Mouse (Mus musculus): ENCODE measurements around the gene Ankrd22. TPM values are rescaled to one million over a fixed set of nuclear protein-coding genes. Genes with fewer than 3 reads are reported as not detected.
"Not testable (repeated sequence)": the region's sequence is repeated elsewhere in the genome, so short reads cannot be mapped to it uniquely, and the experiment has no call there.

The Ankrd22 gene
- not detected in 2 replicates for polyA plus RNA-seq (2015; fragmentation: Nextera tagmentation; extraction: Ambion mirVana)

DNA sequence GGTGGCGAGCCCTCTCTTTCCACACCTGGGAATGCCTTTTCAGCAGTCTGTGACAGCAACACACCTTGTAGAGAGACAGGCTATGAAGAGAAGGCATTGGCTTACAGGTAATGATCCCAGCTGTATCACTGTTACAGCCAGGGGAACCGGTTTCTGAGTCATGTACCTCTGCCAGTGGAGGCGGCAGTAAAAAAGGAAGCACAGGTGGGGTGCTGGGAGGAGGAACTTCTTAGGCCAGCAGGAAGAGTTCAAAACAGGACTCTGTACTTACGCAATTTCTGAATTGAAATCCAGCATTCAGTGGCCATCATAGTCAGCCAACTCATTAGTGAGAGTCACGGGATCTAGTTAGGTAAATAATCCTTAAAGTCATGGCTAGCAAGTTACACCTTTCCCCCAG is at the start of gene Ankrd22:
Gene Ankrd22 (minus strand): TSS at position 163 of the 400 bp plus-strand sequence.
- Histone ChIP-seq H3K27me3 (no peaks in the 10 kb centered on the region), H3K9me3 (replicated peaks) (no peaks in the 10 kb centered on the region), H3K9ac (no peak within 1 kb of the TSS), H3K4me2 (no peak within 1 kb of the TSS), H3K27ac (no peak within 1 kb of the TSS), H3K4me1 (no peaks in the 10 kb centered on the region), H3K36me3 (ENCODE audit: poor library complexity, severe bottlenecking) (no peaks in the 10 kb centered on the region), H3K4me3 (no peak within 1 kb of the TSS)
- WGBS = 82% methylated on average over 5 of the region's 5 CpGs
- ATAC-seq = no peak

DNA sequence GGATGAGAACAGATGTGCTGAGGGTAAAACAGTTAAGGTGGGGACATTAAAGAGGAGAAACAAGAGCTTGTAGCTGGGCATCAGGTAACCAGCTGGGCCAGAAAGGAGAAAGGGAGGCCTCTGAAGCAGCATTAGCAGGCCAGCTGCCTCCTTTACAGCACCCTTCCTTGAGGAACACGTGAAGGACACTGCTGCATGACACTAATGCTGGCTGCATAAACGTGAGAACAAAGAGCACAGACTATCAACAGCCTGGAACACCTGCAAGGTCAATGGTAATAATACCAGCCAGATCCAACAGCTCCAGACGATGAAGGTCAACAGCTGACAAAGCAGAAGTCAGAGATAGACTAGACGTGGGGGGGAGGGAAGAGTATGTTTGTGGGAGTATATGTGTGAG is 48.3 kb upstream of the Ankrd22 start:
- H3K9ac ChIP-seq = no peak overlapping the region
- no peak overlapping the region for H3K4me2 ChIP-seq
- no peak overlapping the region for H3K27ac ChIP-seq
- 57% methylated on average over 4 of the region's 4 CpGs for WGBS
- H3K4me3 ChIP-seq = no peak overlapping the region
- no peak for ATAC-seq
- H3K4me1 ChIP-seq = no peaks in the 10 kb centered on the region
- H3K9me3 ChIP-seq (replicated peaks) = no peaks in the 10 kb centered on the region
- H3K27me3 ChIP-seq = no peaks in the 10 kb centered on the region
- H3K36me3 ChIP-seq (ENCODE audit: poor library complexity, severe bottlenecking) = no peaks in the 10 kb centered on the region

- Histone ChIP-seq H3K4me2 (no peak overlapping the region), H3K4me1 (no peaks in the 10 kb centered on the region), H3K36me3 (ENCODE audit: poor library complexity, severe bottlenecking) (no peaks in the 10 kb centered on the region), H3K9me3 (replicated peaks) (no peaks in the 10 kb centered on the region), H3K9ac (no peak overlapping the region), H3K4me3 (no peak overlapping the region), H3K27ac (no peak overlapping the region), H3K27me3 (no peaks in the 10 kb centered on the region)
- ATAC-seq = no peak
Observed at GRCm38 (mm10) chr19:34213251-34213645, 47.4 kb upstream of the Ankrd22 start.

DNA sequence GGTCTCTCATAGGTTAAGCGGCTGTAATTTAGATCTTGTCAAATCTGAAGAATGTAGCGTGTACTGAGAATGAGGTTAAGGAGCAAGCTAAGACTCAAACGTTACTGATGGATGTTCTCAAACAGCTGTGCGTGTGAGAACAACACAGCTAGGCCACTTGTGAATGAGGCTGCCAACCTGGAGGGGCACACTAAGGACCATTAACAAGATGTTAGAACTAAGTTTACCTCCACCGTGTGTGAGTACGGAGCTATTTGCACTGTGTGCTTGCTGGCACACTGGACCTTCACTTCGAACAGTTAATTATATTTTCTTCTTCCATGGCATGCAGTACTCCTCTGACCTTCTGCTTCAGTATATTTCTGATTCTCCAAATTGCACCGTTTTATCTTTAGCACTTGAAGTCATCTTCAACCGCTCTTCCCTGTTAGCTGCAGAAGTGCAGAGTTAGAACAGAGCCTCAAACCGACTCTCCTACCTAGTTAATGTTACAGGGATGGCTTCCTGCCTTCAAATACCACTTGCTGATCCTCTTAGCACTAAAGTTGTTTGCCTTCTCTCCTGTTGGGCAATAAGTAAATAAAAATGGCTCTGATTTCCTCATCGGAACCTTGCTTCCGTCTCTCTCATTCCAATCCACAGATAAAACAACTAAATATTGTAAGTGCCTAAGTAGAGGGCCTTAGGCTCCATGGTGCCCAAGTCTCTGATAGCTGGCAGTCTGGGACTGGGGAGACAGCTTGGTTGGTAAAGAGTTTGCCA is 46.8 kb upstream of the Ankrd22 start:
- H3K4me3 ChIP-seq = no peak overlapping the region
- H3K4me2 ChIP-seq = no peak overlapping the region
- H3K27ac ChIP-seq = no peak overlapping the region
- H3K36me3 ChIP-seq (ENCODE audit: poor library complexity, severe bottlenecking) = no peaks in the 10 kb centered on the region
- WGBS = 95% methylated on average over 12 of the region's 12 CpGs
- no peak overlapping the region for H3K9ac ChIP-seq
- H3K4me1 ChIP-seq = no peaks in the 10 kb centered on the region
- no peaks in the 10 kb centered on the region for H3K27me3 ChIP-seq
- no peaks in the 10 kb centered on the region for H3K9me3 ChIP-seq (replicated peaks)
- ATAC-seq = no peak

GRCm38 (mm10) chr19:34210841-34211240 is 45.0 kb upstream of the Ankrd22 start:
- Histone ChIP-seq H3K36me3 (ENCODE audit: poor library complexity, severe bottlenecking) (no peaks in the 10 kb centered on the region), H3K4me3 (no peak overlapping the region), H3K9me3 (replicated peaks) (no peaks in the 10 kb centered on the region), H3K4me2 (no peak overlapping the region), H3K9ac (no peak overlapping the region), H3K4me1 (no peaks in the 10 kb centered on the region), H3K27me3 (no peaks in the 10 kb centered on the region), H3K27ac (no peak overlapping the region)
- 65% methylated on average over 2 of the region's 2 CpGs for WGBS
- ATAC-seq = no peak

GRCm38 (mm10) chr19:34209930-34210581 is 44.2 kb upstream of the Ankrd22 start:
- Histone ChIP-seq H3K4me2 (no peak overlapping the region), H3K4me1 (no peaks in the 10 kb centered on the region), H3K27me3 (no peaks in the 10 kb centered on the region), H3K27ac (no peak overlapping the region), H3K4me3 (no peak overlapping the region), H3K36me3 (ENCODE audit: poor library complexity, severe bottlenecking) (no peaks in the 10 kb centered on the region), H3K9me3 (replicated peaks) (no peaks in the 10 kb centered on the region), H3K9ac (no peak overlapping the region)
- no peak for ATAC-seq
- 87% methylated on average over 8 of the region's 8 CpGs for WGBS

DNA sequence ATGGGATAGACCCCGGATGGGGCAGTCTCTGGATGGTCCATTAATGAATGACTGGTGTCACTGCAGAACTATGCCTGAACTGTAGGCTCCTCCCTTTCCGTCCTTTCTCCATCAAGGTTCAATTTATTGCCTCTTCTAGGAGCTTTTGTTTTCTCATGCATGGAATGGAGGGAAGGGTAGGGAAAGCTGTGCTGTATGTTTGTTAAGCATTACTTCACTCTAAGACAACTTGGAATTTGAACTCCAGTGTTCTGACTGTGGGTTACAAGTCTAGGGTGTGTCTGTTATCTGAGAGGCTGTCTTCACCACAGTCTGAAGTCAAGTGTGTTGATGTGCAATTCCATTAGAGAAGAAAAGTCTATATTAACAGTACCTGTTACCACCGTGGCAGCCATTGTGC is 43.2 kb upstream of the Ankrd22 start:
- no peak overlapping the region for H3K27ac ChIP-seq
- ATAC-seq = no peak
- no peaks in the 10 kb centered on the region for H3K27me3 ChIP-seq
- 88% methylated on average over 3 of the region's 3 CpGs for WGBS
- no peak overlapping the region for H3K9ac ChIP-seq
- no peaks in the 10 kb centered on the region for H3K36me3 ChIP-seq (ENCODE audit: poor library complexity, severe bottlenecking)
- H3K4me3 ChIP-seq = no peak overlapping the region
- H3K9me3 ChIP-seq (replicated peaks) = no peaks in the 10 kb centered on the region
- no peaks in the 10 kb centered on the region for H3K4me1 ChIP-seq
- H3K4me2 ChIP-seq = no peak overlapping the region

DNA sequence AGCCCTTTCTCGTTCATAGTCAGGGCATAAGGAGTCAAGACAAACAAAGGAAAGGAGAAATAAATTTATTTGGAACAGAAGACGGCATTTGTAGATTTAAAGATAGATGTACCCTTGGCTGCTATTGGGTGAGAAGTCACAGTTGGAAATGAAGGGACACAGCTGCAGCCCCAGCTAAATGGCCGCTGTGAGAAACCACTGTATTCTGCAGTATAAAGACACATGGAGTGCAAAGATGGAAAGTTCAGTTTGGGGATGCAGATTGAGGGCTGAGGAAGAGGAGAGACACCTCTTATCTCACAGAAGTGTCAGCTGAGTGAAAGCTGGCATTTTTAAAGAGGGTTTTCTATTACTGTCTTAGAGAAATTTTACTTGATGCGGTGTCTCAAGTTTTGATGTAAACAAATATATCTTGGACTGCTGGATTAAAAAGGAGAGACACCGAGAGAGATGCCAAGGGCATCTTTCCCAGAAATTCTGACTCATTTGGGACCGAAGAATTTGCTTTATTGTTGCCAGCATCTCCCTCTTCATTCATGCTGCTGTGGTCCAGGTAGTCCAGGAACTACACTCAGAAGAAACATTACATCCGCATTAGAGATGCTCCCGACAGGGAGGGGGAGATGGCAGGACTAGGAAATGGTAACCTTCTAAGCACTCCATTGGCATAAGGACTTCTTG is 41.0 kb upstream of the Ankrd22 start:
- H3K27ac ChIP-seq = no peak overlapping the region
- H3K9ac ChIP-seq = no peak overlapping the region
- no peak overlapping the region for H3K4me2 ChIP-seq
- no peaks in the 10 kb centered on the region for H3K27me3 ChIP-seq
- H3K4me1 ChIP-seq = no peaks in the 10 kb centered on the region
- H3K4me3 ChIP-seq = no peak overlapping the region
- no peak for ATAC-seq
- H3K9me3 ChIP-seq (replicated peaks) = no peaks in the 10 kb centered on the region
- WGBS = 87% methylated on average over 8 of the region's 8 CpGs
- no peaks in the 10 kb centered on the region for H3K36me3 ChIP-seq (ENCODE audit: poor library complexity, severe bottlenecking)

GRCm38 (mm10) chr19:34206128-34206527 is 40.3 kb upstream of the Ankrd22 start:
- ATAC-seq; H3K27me3 ChIP-seq; H3K4me2 ChIP-seq; H3K36me3 ChIP-seq (ENCODE audit: poor library complexity, severe bottlenecking); H3K9ac ChIP-seq; H3K27ac ChIP-seq; H3K4me3 ChIP-seq; H3K9me3 ChIP-seq (replicated peaks); H3K4me1 ChIP-seq: not testable (repeated sequence)
- 89% methylated on average over 4 of the region's 4 CpGs for WGBS

DNA sequence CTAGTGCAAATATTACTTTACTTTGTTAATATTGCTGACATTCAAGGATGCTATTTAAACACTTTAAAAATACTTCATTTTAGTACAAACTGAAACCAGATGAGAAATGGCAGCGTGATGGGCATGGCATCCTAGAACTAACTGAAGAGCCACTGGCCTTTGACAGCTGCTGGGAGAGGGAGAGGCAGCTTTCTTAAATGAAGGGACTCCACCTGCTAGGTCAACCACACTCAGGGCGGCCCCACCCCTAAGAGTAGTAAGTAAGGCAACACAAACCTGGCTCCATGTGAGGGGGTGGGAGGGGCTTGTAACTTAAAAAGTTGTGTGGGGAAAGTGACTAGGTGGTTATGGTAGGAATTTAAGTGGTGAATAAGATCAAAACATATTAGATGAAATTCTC is 36.8 kb upstream of the Ankrd22 start:
- 87% methylated on average over 2 of the region's 2 CpGs for WGBS
- ATAC-seq = no peak
- no peaks in the 10 kb centered on the region for H3K9me3 ChIP-seq (replicated peaks)

GRCm38 (mm10) chr19:34199488-34199887 is 33.6 kb upstream of the Ankrd22 start:
- Histone ChIP-seq H3K4me2 (no peak overlapping the region), H3K36me3 (ENCODE audit: poor library complexity, severe bottlenecking) (no peaks in the 10 kb centered on the region), H3K4me3 (no peak overlapping the region), H3K9me3 (replicated peaks) (no peaks in the 10 kb centered on the region), H3K27ac (no peak overlapping the region), H3K9ac (no peak overlapping the region), H3K27me3 (no peaks in the 10 kb centered on the region), H3K4me1 (no peaks in the 10 kb centered on the region)
- no peak for ATAC-seq
- WGBS = 80% methylated on average over 2 of the region's 2 CpGs

More for the DNA sequence above, 36.8 kb upstream of the Ankrd22 start:
- Histone ChIP-seq H3K9ac (no peak overlapping the region), H3K4me2 (no peak overlapping the region), H3K27ac (no peak overlapping the region), H3K4me3 (no peak overlapping the region), H3K27me3 (no peaks in the 10 kb centered on the region), H3K36me3 (ENCODE audit: poor library complexity, severe bottlenecking) (no peaks in the 10 kb centered on the region), H3K4me1 (no peaks in the 10 kb centered on the region)

- H3K9me3 ChIP-seq (replicated peaks) = no peaks in the 10 kb centered on the region
- no peak for ATAC-seq
Observed at GRCm38 (mm10) chr19:34198901-34199300, 33.0 kb upstream of the Ankrd22 start.

More at GRCm38 (mm10) chr19:34198901-34199300, 33.0 kb upstream of the Ankrd22 start:
- H3K9ac ChIP-seq = no peak overlapping the region
- WGBS = 88% methylated on average over 4 of the region's 4 CpGs
- peaks cover 2% of the 10 kb centered on the region; the same call in 1 of the 2 replicates for H3K27me3 ChIP-seq
- no peak overlapping the region for H3K4me3 ChIP-seq
- no peaks in the 10 kb centered on the region for H3K36me3 ChIP-seq (ENCODE audit: poor library complexity, severe bottlenecking)
- H3K27ac ChIP-seq = no peak overlapping the region
- no peaks in the 10 kb centered on the region for H3K4me1 ChIP-seq
- H3K4me2 ChIP-seq = no peak overlapping the region
